Comparison of ENCODE assay signal across 7 mouse cellular contexts in the genomic region with DNA sequence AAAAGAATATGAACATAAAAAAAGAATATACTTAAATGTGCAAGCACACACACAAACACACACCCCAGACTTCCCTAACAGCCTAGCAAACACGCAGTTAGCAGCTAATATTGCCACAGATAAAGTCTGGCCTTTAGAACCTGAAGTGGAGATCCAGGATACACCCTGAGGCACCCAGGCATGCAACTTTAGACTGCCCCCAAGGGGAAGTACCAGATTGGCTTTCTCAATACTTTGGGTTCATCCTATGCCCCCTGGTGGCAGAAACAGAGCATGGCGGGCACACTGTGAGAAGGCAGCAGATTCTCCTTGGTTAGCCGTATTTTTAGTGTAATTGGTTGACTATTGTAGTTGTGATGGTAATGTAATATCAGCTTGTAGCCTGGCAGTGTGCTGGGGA. TPM values are rescaled to one million over a fixed set of nuclear protein-coding genes. Genes with fewer than 3 reads are reported as not detected.
A peak's percentile ranks its signal among the peaks of the same experiment; 100 is the strongest.
DNase-seq lines count a peak whose midpoint lies in the region; ATAC-seq and TF ChIP-seq lines count a peak whose summit lies in the region.

No protein-coding gene starts in this region.

- WGBS in intestine, embryonic 15.5 days, result 7% methylated on average over 3 of the region's 3 CpGs
- WGBS in midbrain, embryonic 12.5 days, result 12% methylated on average over 3 of the region's 3 CpGs
- 2% methylated on average over 3 of the region's 3 CpGs for WGBS in spleen, adult 2 months

- no peaks in the 10 kb centered on the region for H3K4me1 ChIP-seq in intestine, embryonic 15.5 days (replicated peaks)
- H3K4me1 ChIP-seq in midbrain, embryonic 12.5 days, result no peaks in the 10 kb centered on the region
- peaks cover 63% of the 10 kb centered on the region for H3K4me1 ChIP-seq in spleen, adult 2 months (ENCODE audit: control insufficient read depth, insufficient read depth, insufficient read length)

- no peak for TF ChIP-seq POLR2A in spleen, adult 2 months (IDR thresholded peaks at IDR 0.05; ENCODE audit: low read depth, low read length)

- no peak overlapping the region for H3K4me2 ChIP-seq in intestine, embryonic 15.5 days (replicated peaks)
- H3K4me2 ChIP-seq in midbrain, embryonic 12.5 days (replicated peaks), result no peak overlapping the region

- no peaks in the 10 kb centered on the region for H3K27me3 ChIP-seq in intestine, embryonic 15.5 days (replicated peaks)
- no peaks in the 10 kb centered on the region for H3K27me3 ChIP-seq in midbrain, embryonic 12.5 days
- no peaks in the 10 kb centered on the region for H3K27me3 ChIP-seq in spleen, adult 2 months (ENCODE audit: control insufficient read depth, insufficient read depth, low read length)

- no peaks in the 10 kb centered on the region for H3K9me3 ChIP-seq in intestine, embryonic 15.5 days
- no peaks in the 10 kb centered on the region for H3K9me3 ChIP-seq in midbrain, embryonic 12.5 days

- H3K36me3 ChIP-seq in intestine, embryonic 15.5 days, result no peaks in the 10 kb centered on the region
- no peaks in the 10 kb centered on the region for H3K36me3 ChIP-seq in midbrain, embryonic 12.5 days
- H3K36me3 ChIP-seq in spleen, adult 2 months (ENCODE audit: control insufficient read depth, insufficient read depth, low read length), result no peaks in the 10 kb centered on the region

- H3K27ac ChIP-seq in intestine, embryonic 15.5 days, result no peak overlapping the region
- no peak overlapping the region for H3K27ac ChIP-seq in midbrain, embryonic 12.5 days (replicated peaks)
- no peak overlapping the region for H3K27ac ChIP-seq in spleen, adult 2 months (ENCODE audit: insufficient read depth, low read length)

- H3K4me3 ChIP-seq in intestine, embryonic 15.5 days (replicated peaks), result no peak overlapping the region
- no peak overlapping the region for H3K4me3 ChIP-seq in midbrain, embryonic 12.5 days
- H3K4me3 ChIP-seq in spleen, adult 2 months (ENCODE audit: extremely low read depth, insufficient read depth, insufficient read length), result no peak overlapping the region

- peak; percentile 82; the same call in 1 of the 2 replicates for TF ChIP-seq CTCF in spleen, adult 2 months (IDR thresholded peaks at IDR 0.05; ENCODE audit: extremely low read depth, insufficient read depth, insufficient read length, insufficient replicate concordance)

- no peak overlapping the region for H3K9ac ChIP-seq in intestine, embryonic 15.5 days
- no peak overlapping the region for H3K9ac ChIP-seq in midbrain, embryonic 12.5 days (replicated peaks)

- peak; percentile 89 for DNase-seq in T-cell, adult 2 months (ENCODE audit: low spot score)
- DNase-seq in cerebellum, adult 8-10 months, result peak; percentile 60
- peak; percentile 56 to 93 for DNase-seq in frontal cortex, adult 2 months (ENCODE audit: extremely low spot score in 1 of 2, low spot score in 1 of 2)
- peak; percentile 83 to 84 for DNase-seq in left cerebral cortex, postnatal 14 days (ENCODE audit: low spot score in 2 of 2)
- DNase-seq in spleen, adult 2 months (ENCODE audit: low read depth in 1 of 2, low spot score in 2 of 2), result peak; percentile 81 to 91

- intact Hi-C loops in left cerebral cortex, postnatal 14 days (cut with DNase I), result loop anchor here (1.0 to 5.0 kb wide), 2 partner anchors 132 to 193 kb away; no protein-coding TSS in a partner anchor

- peak; percentile 78 for ATAC-seq in intestine, embryonic 15.5 days
- 0 out of 2 replicates have a peak, but pooled peaks have one; percentile 11 for ATAC-seq in midbrain, embryonic 12.5 days (ENCODE audit: low FRiP score, low read depth)

RNA-seq across cellular contexts. Expression of a gene that starts 26.2 kb away (rescaled TPM):
- polyA plus RNA-seq in frontal cortex, adult 2 months (2012; rRNA removed), result 0.36 TPM in 1 of 2 replicates, not detected in the other
- not detected in 2 replicates for polyA plus RNA-seq in intestine, embryonic 15.5 days (2015; fragmentation: Nextera tagmentation; extraction: Ambion mirVana)
- under 1 TPM in 1 of 2 experiments, not detected in 1; 0.38 TPM for total RNA-seq in left cerebral cortex, postnatal 14 days (2021)
- polyA plus RNA-seq in midbrain, embryonic 12.5 days (2016; fragmentation: Nextera tagmentation; extraction: Ambion mirVana), result not detected in 2 replicates
- polyA plus RNA-seq in spleen, adult 2 months (2012; rRNA removed), result 0.20 and 0.23 TPM in 2 replicates

RNA-seq across cellular contexts. Expression of a gene that starts 46.2 kb away (rescaled TPM):
- 76.6 and 83.6 TPM in 2 replicates for polyA plus RNA-seq in frontal cortex, adult 2 months (2012; rRNA removed)
- 247 and 273 TPM in 2 replicates for polyA plus RNA-seq in intestine, embryonic 15.5 days (2015; fragmentation: Nextera tagmentation; extraction: Ambion mirVana)
- 100 to 1,000 TPM; 102 TPM for total RNA-seq in left cerebral cortex, postnatal 14 days (2021)
- 120 and 122 TPM in 2 replicates for polyA plus RNA-seq in midbrain, embryonic 12.5 days (2016; fragmentation: Nextera tagmentation; extraction: Ambion mirVana)
- polyA plus RNA-seq in spleen, adult 2 months (2012; rRNA removed), result 80.8 and 211 TPM in 2 replicates
